ENCODE assay signal across 11 mouse cellular contexts in the genomic region with DNA sequence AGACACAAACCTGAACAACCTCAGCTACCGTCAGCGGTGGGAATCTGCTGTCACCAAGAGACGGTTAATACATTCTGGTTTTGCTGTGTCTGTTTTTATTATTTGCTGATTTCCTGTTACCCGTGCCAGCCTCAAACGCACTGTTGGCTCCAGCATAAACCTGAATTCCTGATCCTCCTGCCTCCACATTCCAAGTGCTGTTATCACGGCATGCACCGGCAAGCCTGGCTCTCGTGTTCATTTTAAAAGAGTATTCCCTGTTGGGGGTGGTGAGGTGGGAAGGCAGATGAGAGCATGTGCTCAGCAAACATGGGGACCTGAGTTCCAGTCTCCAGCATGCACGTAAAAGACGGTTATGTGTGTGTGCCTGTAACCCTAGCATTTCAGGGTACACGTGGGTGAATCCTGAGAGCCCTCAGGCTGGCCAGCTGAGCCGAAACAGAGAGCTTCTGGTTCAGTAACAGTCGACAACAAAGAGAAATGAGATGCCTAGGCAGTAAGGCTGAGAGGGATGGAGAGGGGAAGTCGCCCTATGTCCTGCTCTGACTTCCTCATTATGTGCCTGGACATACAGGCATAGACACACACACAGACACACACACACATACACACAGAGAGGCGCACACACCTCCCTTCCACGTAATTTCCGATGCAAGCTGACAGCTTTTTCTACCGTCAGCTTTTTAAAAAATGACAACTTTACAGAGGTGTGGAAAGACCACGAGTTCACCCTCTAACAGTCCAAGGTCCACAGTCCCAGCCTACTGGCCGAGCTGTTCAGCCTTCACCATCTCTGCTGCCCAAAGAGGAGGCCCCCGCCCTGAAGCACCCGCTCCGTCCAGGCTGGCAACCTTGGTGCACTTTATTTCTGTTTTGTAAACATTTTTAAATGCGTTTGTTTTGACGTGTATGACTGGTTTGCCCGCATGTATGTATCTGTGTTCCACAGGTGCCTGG.
DNase-seq lines count a peak whose midpoint lies in the region; ATAC-seq and TF ChIP-seq lines count a peak whose summit lies in the region.
"Had no signal": no experiment of that assay in that cellular context is flagged by ENCODE, and none has a peak within 500 bp of the region (broad histone marks: within the 10 kb centered on the region; RNA-seq: fewer than 3 reads in every experiment).

No protein-coding gene starts in this region.

- H3K36me3 ChIP-seq in embryonic facial prominence, embryonic 10.5 days (replicated peaks): no peaks in the 10 kb centered on the region
- no peaks in the 10 kb centered on the region for H3K36me3 ChIP-seq in limb, embryonic 15.5 days
- H3K36me3 ChIP-seq: hindbrain, embryonic 10.5 days had no signal

- H3K27me3 ChIP-seq in embryonic facial prominence, embryonic 10.5 days (replicated peaks; ENCODE audit: low read depth, poor library complexity, severe bottlenecking): peaks cover 22% of the 10 kb centered on the region
- H3K27me3 ChIP-seq in limb, embryonic 15.5 days: peaks cover 63% of the 10 kb centered on the region

- peak overlapping the region; percentile 57; the same call in 1 of the 2 replicates for H3K27ac ChIP-seq in layer of hippocampus, adult 2 months
- H3K27ac ChIP-seq in embryonic facial prominence, embryonic 10.5 days (replicated peaks): peak overlapping the region; percentile 2; the same call in 1 of the 2 replicates
- H3K27ac ChIP-seq in limb, embryonic 15.5 days: no peak overlapping the region
- H3K27ac ChIP-seq: hindbrain, embryonic 10.5 days had no signal

- no peak for DNase-seq in layer of hippocampus, adult 2 months (ENCODE audit: low spot score in 2 of 2)
- DNase-seq in layer of hippocampus, adult 18-20 months (ENCODE audit: low spot score in 2 of 2): no peak
- DNase-seq in embryonic facial prominence, embryonic 10.5 days (ENCODE audit: low spot score): no peak
- no peak for DNase-seq in cerebellum, adult 11-12 months
- DNase-seq in spleen, adult 12 weeks (ENCODE audit: low spot score): no peak
- DNase-seq: cerebellum, postnatal 25 days; left cerebral cortex, postnatal 4 days; retina, postnatal 1 day had no signal

- peaks cover 18% of the 10 kb centered on the region for H3K4me1 ChIP-seq in embryonic facial prominence, embryonic 10.5 days
- peaks cover 32% of the 10 kb centered on the region for H3K4me1 ChIP-seq in limb, embryonic 15.5 days

- no peak for TF ChIP-seq CTCF in layer of hippocampus, adult 2 months (conservative IDR thresholded peaks at IDR 0.05)

- H3K4me2 ChIP-seq in limb, embryonic 15.5 days: peak overlapping the region; percentile 17; the same call in 1 of the 2 replicates

- WGBS in embryonic facial prominence, embryonic 10.5 days: 82% methylated on average over 26 of the region's 26 CpGs
- WGBS in limb, embryonic 15.5 days: 52% methylated on average over 26 of the region's 26 CpGs

- ATAC-seq in granulocyte monocyte progenitor cell, adult 5-6 weeks (replicated peaks; ENCODE audit: poor library complexity, severe bottlenecking): peak; percentile 74
- no peak for ATAC-seq in limb, embryonic 15.5 days (ENCODE audit: insufficient number of reproducible peaks, low FRiP score, low TSS enrichment, low read depth)

- H3K4me3 ChIP-seq in layer of hippocampus, adult 2 months: peak overlapping the region; percentile 23; the same call in 1 of the 2 replicates
- H3K4me3 ChIP-seq in embryonic facial prominence, embryonic 10.5 days: no peak overlapping the region
- H3K4me3 ChIP-seq in limb, embryonic 15.5 days: no peak overlapping the region
- H3K4me3 ChIP-seq: hindbrain, embryonic 10.5 days had no signal

- H3K9ac ChIP-seq in limb, embryonic 15.5 days: no peak overlapping the region

- no peaks in the 10 kb centered on the region for H3K9me3 ChIP-seq in embryonic facial prominence, embryonic 10.5 days
- H3K9me3 ChIP-seq in limb, embryonic 15.5 days: no peaks in the 10 kb centered on the region
- H3K9me3 ChIP-seq: hindbrain, embryonic 10.5 days had no signal
